Mouse (Mus musculus) T-cell, adult 66 days (primary cell): Measurements from ENCODE around the gene Gnrhr. TPM values are rescaled to one million over a fixed set of nuclear protein-coding genes. Genes with fewer than 3 reads are reported as not detected.

ENCODE experiments used
- total RNA-seq, 2 experiments: library from RNA; stranded (reverse); gene quantifications; 3 replicates in 1 of 2; 4 replicates in 1 of 2; pipeline ENCODE4 v1.2.4; 2023

Gnrhr gene
- total RNA-seq, result not detected

GRCm38 (mm10) chr5:86197801-86198200 lies at the start of gene Gnrhr:
TSS of gene Gnrhr (minus strand) at chr5:86197901.

GRCm38 (mm10) chr5:86172449-86173161 lies 25.1 kb downstream of the Gnrhr start, which contains the start of gene Uba6:
TSS of gene Uba6 (minus strand) at chr5:86172803.

Other genes with a start within 250 kb of the Gnrhr start
- gene Cenpc1, start 132.3 kb downstream of the Gnrhr start, total RNA-seq, result 10 to 100 TPM; 21.3 to 26.1 TPM
- 10 to 100 TPM; 51.9 to 55.7 TPM for gene Stap1, start 126.2 kb downstream of the Gnrhr start, total RNA-seq
- gene Uba6, start 25.1 kb downstream of the Gnrhr start, total RNA-seq, result 10 to 100 TPM; 16.6 to 18.2 TPM
- gene Tmprss11c, start 91.4 kb upstream of the Gnrhr start, total RNA-seq, result not detected
- gene Tmprss11d, start 175.5 kb upstream of the Gnrhr start, total RNA-seq, result not detected